Mouse (Mus musculus): ENCODE results near the gene Tmem220. TPM values are rescaled to one million over a fixed set of nuclear protein-coding genes. Genes with fewer than 3 reads are reported as not detected.

The Tmem220 gene
- polyA plus RNA-seq, 1 experiment from 2014 or later: 1.1 TPM

DNA sequence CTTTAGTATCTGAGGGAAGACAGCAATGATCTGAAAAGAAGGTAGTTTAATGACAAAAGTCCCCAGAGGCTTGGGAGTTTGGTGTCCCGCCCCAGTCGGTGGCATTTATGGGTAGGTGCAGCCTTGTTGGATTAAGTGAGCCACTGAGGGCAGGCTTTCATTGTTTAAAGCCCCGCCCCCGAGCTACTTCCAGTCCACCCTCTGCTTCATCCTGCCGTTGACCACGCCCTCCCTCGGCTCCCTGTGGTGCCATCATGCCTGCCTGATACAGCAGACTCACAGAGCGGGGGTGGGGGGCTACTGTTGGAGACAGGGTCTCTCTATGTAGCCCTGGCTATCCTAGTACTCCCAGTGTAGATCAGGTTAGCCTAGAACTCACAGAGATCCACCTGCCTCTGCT is 18.1 kb downstream of the Tmem220 start:
- H3K27me3 ChIP-seq (replicated peaks; ENCODE audit: control insufficient read depth, insufficient read depth, low read length): no peaks in the 10 kb centered on the region
- no peaks in the 10 kb centered on the region for H3K9me3 ChIP-seq (ENCODE audit: control insufficient read depth, low read length)
- no peaks in the 10 kb centered on the region for H3K4me1 ChIP-seq (replicated peaks; ENCODE audit: control insufficient read depth, insufficient read depth, low read length)
- H3K27ac ChIP-seq (ENCODE audit: low read depth): no peak overlapping the region
- ATAC-seq (replicated peaks; ENCODE audit: low FRiP score, low TSS enrichment, low read depth) (no peak), DNase-seq (ENCODE audit: low spot score) (no peak)
- H3K4me3 ChIP-seq (ENCODE audit: low read depth, low read length): no peak overlapping the region
- 63% methylated on average over 8 of the region's 8 CpGs for WGBS
- H3K4me2 ChIP-seq (ENCODE audit: low read length): no peak overlapping the region
- H3K36me3 ChIP-seq (ENCODE audit: control insufficient read depth, insufficient read depth, low read length): peaks cover 37% of the 10 kb centered on the region
- no peak overlapping the region for H3K9ac ChIP-seq (ENCODE audit: low read length)

- Histone ChIP-seq H3K9me3 (ENCODE audit: control insufficient read depth, low read length) (no peaks in the 10 kb centered on the region), H3K4me3 (ENCODE audit: low read depth, low read length) (no peak overlapping the region), H3K27me3 (replicated peaks; ENCODE audit: control insufficient read depth, insufficient read depth, low read length) (no peaks in the 10 kb centered on the region), H3K36me3 (ENCODE audit: control insufficient read depth, insufficient read depth, low read length) (peaks cover 25% of the 10 kb centered on the region), H3K4me1 (replicated peaks; ENCODE audit: control insufficient read depth, insufficient read depth, low read length) (no peaks in the 10 kb centered on the region), H3K4me2 (ENCODE audit: low read length) (no peak overlapping the region), H3K27ac (ENCODE audit: low read depth) (no peak overlapping the region), H3K9ac (ENCODE audit: low read length) (no peak overlapping the region)
- ATAC-seq (replicated peaks; ENCODE audit: low FRiP score, low TSS enrichment, low read depth) (no peak; the same call in 1 of the 2 replicates), DNase-seq (ENCODE audit: low spot score) (no peak)
- 69% methylated on average over 6 of the region's 6 CpGs for WGBS
Measured at GRCm38 (mm10) chr11:67044959-67045358, 20.0 kb downstream of the Tmem220 start.

DNA sequence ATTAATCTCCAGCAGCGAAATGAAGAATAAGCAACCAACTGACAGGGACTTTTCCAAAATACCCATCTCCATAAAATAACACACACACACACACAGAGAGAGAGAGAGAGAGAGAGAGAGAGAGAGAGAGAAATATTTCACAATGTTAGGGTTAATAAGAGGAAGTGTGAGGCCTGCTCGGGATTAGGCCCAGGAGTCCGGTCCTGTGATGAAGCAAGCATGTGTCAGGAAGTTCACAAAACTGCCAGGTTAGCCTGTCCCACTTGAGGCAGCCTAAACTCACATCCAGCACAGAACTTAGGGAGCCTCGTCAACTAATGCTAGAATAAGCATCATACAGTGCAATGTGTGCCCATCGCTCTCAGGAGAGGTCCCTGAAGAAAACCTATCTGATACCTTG is 22.2 kb downstream of the Tmem220 start:
- Histone ChIP-seq H3K4me1 (replicated peaks; ENCODE audit: control insufficient read depth, insufficient read depth, low read length) (peaks cover 3% of the 10 kb centered on the region; the same call in 1 of the 2 replicates), H3K27me3 (replicated peaks; ENCODE audit: control insufficient read depth, insufficient read depth, low read length) (no peaks in the 10 kb centered on the region), H3K36me3 (ENCODE audit: control insufficient read depth, insufficient read depth, low read length) (peaks cover 3% of the 10 kb centered on the region; the same call in 1 of the 2 replicates), H3K9me3 (ENCODE audit: control insufficient read depth, low read length) (no peaks in the 10 kb centered on the region), H3K27ac (ENCODE audit: low read depth) (no peak overlapping the region), H3K4me3 (ENCODE audit: low read depth, low read length) (no peak overlapping the region), H3K9ac (ENCODE audit: low read length) (no peak overlapping the region), H3K4me2 (ENCODE audit: low read length) (no peak overlapping the region)
- DNase-seq (ENCODE audit: low spot score): no peak
- 85% methylated on average over 5 of the region's 5 CpGs for WGBS
- ATAC-seq (replicated peaks; ENCODE audit: low FRiP score, low TSS enrichment, low read depth): no peak

GRCm38 (mm10) chr11:67048496-67048895 is 23.5 kb downstream of the Tmem220 start:
- no peak for ATAC-seq (replicated peaks; ENCODE audit: low FRiP score, low TSS enrichment, low read depth)
- DNase-seq (ENCODE audit: low spot score): no peak
- Histone ChIP-seq H3K9me3 (ENCODE audit: control insufficient read depth, low read length) (no peaks in the 10 kb centered on the region), H3K27ac (ENCODE audit: low read depth) (no peak overlapping the region), H3K36me3 (ENCODE audit: control insufficient read depth, insufficient read depth, low read length) (peaks cover 3% of the 10 kb centered on the region; the same call in 1 of the 2 replicates), H3K27me3 (replicated peaks; ENCODE audit: control insufficient read depth, insufficient read depth, low read length) (no peaks in the 10 kb centered on the region), H3K4me3 (ENCODE audit: low read depth, low read length) (no peak overlapping the region), H3K4me1 (replicated peaks; ENCODE audit: control insufficient read depth, insufficient read depth, low read length) (peaks cover 7% of the 10 kb centered on the region), H3K4me2 (ENCODE audit: low read length) (no peak overlapping the region), H3K9ac (ENCODE audit: low read length) (no peak overlapping the region)
- WGBS: 87% methylated on average over 8 of the region's 8 CpGs

DNA sequence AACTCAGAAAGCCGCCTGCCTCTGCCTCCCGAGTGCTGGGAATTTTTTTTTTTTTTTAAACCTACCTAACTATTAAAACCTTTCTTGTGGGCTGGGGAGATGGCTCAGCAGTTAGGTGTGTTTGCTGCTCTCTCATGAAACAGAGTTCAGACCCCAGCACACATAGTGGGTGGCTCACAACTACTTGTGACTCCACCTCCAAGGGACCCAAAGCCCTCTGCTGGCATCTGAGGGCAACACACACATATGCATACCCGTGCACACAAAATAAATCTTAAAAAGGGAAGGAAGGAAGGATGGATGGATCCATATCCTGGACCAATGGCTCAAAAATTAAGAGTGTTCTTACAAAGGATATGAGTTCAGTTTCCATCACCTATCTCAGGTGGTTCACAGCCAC is 24.3 kb downstream of the Tmem220 start:
- no peak for ATAC-seq (replicated peaks; ENCODE audit: low FRiP score, low TSS enrichment, low read depth)
- no peak for DNase-seq (ENCODE audit: low spot score)
- 91% methylated on average over 3 of the region's 3 CpGs for WGBS

DNA sequence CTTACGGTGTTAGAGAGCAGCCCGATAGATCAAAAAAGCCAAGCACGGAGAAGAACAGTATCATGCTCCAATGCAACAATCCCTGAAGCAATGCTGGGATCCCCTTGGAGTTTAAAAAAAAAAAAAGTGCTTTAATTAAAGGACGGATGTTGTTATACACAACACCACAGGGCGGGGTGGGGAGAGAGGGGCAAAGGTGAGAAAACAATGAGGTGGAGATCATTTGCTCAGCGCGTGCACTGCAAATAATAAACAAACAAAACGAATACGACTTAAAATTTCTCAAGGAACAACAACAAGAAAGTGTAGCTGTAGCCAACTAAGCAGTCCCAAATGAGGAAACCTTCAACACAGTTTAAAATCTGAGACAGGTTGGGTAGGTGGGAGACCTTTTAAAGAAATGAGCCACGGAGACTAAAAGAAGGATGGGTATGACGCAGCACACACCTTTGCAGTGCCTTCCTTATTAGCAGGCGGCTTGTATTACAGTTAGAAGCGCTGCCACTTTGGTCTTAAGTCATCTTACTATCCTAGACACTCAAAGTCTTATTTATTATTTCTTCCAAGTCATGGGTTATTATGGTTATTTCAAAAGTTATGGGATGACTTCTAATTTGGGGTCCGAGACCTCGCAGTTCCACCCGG is 26.8 kb downstream of the Tmem220 start:
- no peak for DNase-seq (ENCODE audit: low spot score)

More for the DNA sequence above, 24.3 kb downstream of the Tmem220 start:
- H3K27me3 ChIP-seq (replicated peaks; ENCODE audit: control insufficient read depth, insufficient read depth, low read length): no peaks in the 10 kb centered on the region
- no peak overlapping the region for H3K27ac ChIP-seq (ENCODE audit: low read depth)
- no peaks in the 10 kb centered on the region for H3K9me3 ChIP-seq (ENCODE audit: control insufficient read depth, low read length)
- H3K9ac ChIP-seq (ENCODE audit: low read length): no peak overlapping the region
- peaks cover 13% of the 10 kb centered on the region for H3K4me1 ChIP-seq (replicated peaks; ENCODE audit: control insufficient read depth, insufficient read depth, low read length)
- H3K36me3 ChIP-seq (ENCODE audit: control insufficient read depth, insufficient read depth, low read length): peaks cover 3% of the 10 kb centered on the region; the same call in 1 of the 2 replicates
- no peak overlapping the region for H3K4me2 ChIP-seq (ENCODE audit: low read length)
- H3K4me3 ChIP-seq (ENCODE audit: low read depth, low read length): no peak overlapping the region

DNA sequence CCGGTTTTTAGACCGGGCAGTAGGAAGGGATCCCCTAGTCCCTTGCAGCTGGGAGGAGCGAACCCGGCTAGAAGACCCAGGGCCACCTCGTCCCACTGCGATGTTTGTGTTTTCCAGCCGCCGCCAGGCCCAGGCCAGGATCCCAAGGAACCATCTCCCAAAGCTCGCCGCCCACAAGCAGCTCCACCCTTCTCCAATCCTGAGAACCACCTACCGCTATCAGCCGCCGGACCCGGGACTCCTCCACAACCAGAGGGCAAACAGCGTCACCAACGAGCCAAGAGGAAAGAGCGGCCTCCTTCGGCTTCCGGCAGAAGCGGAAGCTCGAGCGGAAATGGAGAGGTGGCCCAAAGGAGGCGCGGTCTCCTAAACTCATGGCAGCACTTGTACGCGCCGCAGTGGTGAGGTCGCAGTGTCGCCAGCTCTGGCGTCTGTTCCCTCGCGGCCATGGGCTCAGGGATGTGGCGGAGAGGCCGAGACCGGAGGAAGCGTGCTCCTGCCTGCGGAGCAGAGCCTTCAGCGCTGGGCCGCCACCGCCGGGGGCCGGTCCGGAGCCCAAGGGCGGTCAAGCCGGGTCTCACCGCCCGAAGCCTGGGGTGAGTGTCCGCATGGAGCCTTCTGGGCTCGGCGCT is 27.5 kb downstream of the Tmem220 start, which contains the start of the genes Adprm and Sco1:
Gene Adprm, minus strand, starts transcription at position 274 of the 632 bp plus-strand sequence.
Gene Sco1, plus strand, starts transcription at position 350 of the 632 bp plus-strand sequence.
- Histone ChIP-seq H3K4me1 (replicated peaks; ENCODE audit: control insufficient read depth, insufficient read depth, low read length) (peaks cover 13% of the 10 kb centered on the region), H3K9me3 (ENCODE audit: control insufficient read depth, low read length) (no peaks in the 10 kb centered on the region), H3K9ac (ENCODE audit: low read length) (peak within 1 kb of the TSS; percentile 74), H3K27me3 (replicated peaks; ENCODE audit: control insufficient read depth, insufficient read depth, low read length) (no peaks in the 10 kb centered on the region), H3K4me3 (ENCODE audit: low read depth, low read length) (peak within 1 kb of the TSS; percentile 90), H3K27ac (ENCODE audit: low read depth) (peak within 1 kb of the TSS; percentile 67), H3K4me2 (ENCODE audit: low read length) (peak within 1 kb of the TSS; percentile 77), H3K36me3 (ENCODE audit: control insufficient read depth, insufficient read depth, low read length) (peaks cover 28% of the 10 kb centered on the region)
- ATAC-seq (replicated peaks; ENCODE audit: low FRiP score, low TSS enrichment, low read depth) (peak; percentile 94), DNase-seq (ENCODE audit: low spot score) (peak; percentile 88)
- under 1% methylated on average over 50 of the region's 50 CpGs for WGBS

More for the DNA sequence above, 26.8 kb downstream of the Tmem220 start:
- ATAC-seq (replicated peaks; ENCODE audit: low FRiP score, low TSS enrichment, low read depth): peak; percentile 59; the same call in 1 of the 2 replicates
- H3K4me3 ChIP-seq (ENCODE audit: low read depth, low read length): peak overlapping the region; percentile 90
- H3K9ac ChIP-seq (ENCODE audit: low read length): peak overlapping the region; percentile 74
- no peaks in the 10 kb centered on the region for H3K9me3 ChIP-seq (ENCODE audit: control insufficient read depth, low read length)
- WGBS: 9% methylated on average over 16 of the region's 16 CpGs
- peak overlapping the region; percentile 67; the same call in 1 of the 2 replicates for H3K27ac ChIP-seq (ENCODE audit: low read depth)
- no peaks in the 10 kb centered on the region for H3K27me3 ChIP-seq (replicated peaks; ENCODE audit: control insufficient read depth, insufficient read depth, low read length)
- H3K4me1 ChIP-seq (replicated peaks; ENCODE audit: control insufficient read depth, insufficient read depth, low read length): peaks cover 13% of the 10 kb centered on the region
- peaks cover 21% of the 10 kb centered on the region for H3K36me3 ChIP-seq (ENCODE audit: control insufficient read depth, insufficient read depth, low read length)
- peak overlapping the region; percentile 77 for H3K4me2 ChIP-seq (ENCODE audit: low read length)

GRCm38 (mm10) chr11:67054754-67055365 is 29.9 kb downstream of the Tmem220 start:
- Histone ChIP-seq H3K36me3 (ENCODE audit: control insufficient read depth, insufficient read depth, low read length) (peaks cover 49% of the 10 kb centered on the region), H3K4me3 (ENCODE audit: low read depth, low read length) (no peak overlapping the region), H3K27ac (ENCODE audit: low read depth) (no peak overlapping the region), H3K9me3 (ENCODE audit: control insufficient read depth, low read length) (no peaks in the 10 kb centered on the region), H3K4me2 (ENCODE audit: low read length) (no peak overlapping the region), H3K27me3 (replicated peaks; ENCODE audit: control insufficient read depth, insufficient read depth, low read length) (no peaks in the 10 kb centered on the region), H3K9ac (ENCODE audit: low read length) (no peak overlapping the region), H3K4me1 (replicated peaks; ENCODE audit: control insufficient read depth, insufficient read depth, low read length) (peaks cover 13% of the 10 kb centered on the region)
- no peak for DNase-seq (ENCODE audit: low spot score)
- ATAC-seq (replicated peaks; ENCODE audit: low FRiP score, low TSS enrichment, low read depth): no peak
- 87% methylated on average over 8 of the region's 8 CpGs for WGBS

Data from intestine, embryonic 14.5 days (tissue).